Mouse (Mus musculus) brain, embryonic 14.5 days (tissue): ENCODE results near the gene Ndufv1.

Source experiments
- CTCF ChIP-seq: fragments of 200-500 bp; IDR thresholded peaks from 2 replicates; pipeline ENCODE4 v1.5.1; 2012; ENCODE audit warnings: inconsistent platforms, mild to moderate bottlenecking, moderate library complexity, borderline replicate concordance; ENCODE audit not compliant: insufficient read depth, insufficient read length; ENCODE audit errors: extremely low read depth
- POLR2A ChIP-seq: fragments of 200-500 bp; IDR thresholded peaks from 2 replicates; pipeline ENCODE4 v1.6.1; 2012; ENCODE audit warnings: mild to moderate bottlenecking, inconsistent platforms, borderline replicate concordance; ENCODE audit not compliant: poor library complexity, insufficient read depth, insufficient read length, severe bottlenecking; ENCODE audit errors: extremely low read depth

GRCm38 (mm10) chr19:4059069-4059740 lies 46.6 kb upstream of the Ndufv1 start, which contains the start of gene Gstp3:
- TF ChIP-seq CTCF (no peak), POLR2A (no peak)
